Mouse (Mus musculus): Measurements from ENCODE around the gene Lekr1. TPM values are rescaled to one million over a fixed set of nuclear protein-coding genes. Genes with fewer than 3 reads are reported as not detected.

Lekr1 gene
- 0.52 TPM for polyA plus RNA-seq (2017; shearing (Covaris generic))

DNA sequence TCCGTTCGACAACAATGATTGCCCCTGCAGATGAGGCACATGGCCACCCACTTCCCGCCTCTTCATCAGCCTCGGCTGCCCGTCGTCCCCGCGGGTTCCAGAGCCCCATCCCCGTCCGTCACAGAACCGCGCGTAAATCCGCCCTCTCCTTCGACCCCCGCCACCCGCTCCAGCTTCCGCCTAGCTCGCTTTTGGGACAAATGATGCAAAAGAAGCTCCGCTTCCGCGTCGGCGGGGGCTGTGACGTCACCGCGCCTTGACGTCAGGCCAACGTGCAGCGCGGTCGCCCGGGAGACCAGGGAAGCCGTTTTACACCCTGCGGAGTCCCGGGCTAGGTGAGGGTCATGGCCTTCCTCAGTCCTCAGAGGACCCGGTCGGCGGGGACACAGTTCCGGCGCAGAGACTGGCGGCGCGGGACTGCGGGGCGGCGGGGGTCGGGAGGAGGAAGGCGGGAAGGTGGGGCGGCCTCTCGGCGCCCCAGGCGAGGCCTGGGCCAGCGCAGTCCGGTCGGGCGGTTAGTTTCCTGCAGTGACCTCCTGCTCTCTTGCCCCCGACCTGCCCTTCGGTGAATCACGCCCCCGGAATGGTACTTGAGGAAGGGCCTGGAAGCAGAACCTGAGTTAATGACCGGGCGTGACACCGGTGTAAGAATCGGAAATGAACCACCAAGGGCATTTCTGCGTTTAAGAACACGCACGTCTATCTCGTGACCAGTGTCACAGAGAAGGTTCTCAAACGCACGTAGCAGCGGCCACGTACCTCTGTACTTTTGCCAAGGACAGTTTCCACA, at the start of gene Lekr1:
Lekr1 (plus strand) TSS at position 252 of the 790 bp plus-strand sequence.

Other genes starting within 250 kb of the Lekr1 start
- gene Tiparp, start 137.8 kb upstream of the Lekr1 start, polyA plus RNA-seq (2017; shearing (Covaris generic)), result 187 TPM